Mouse (Mus musculus) embryonic stem cell, embryonic (primary cell): Measurements from ENCODE around the gene Ropn1l.

Experiments used
- CTCF ChIA-PET, 4 experiments: fragments of 300-600 bp in 2 of 4; fragments of 350-600 bp in 2 of 4; sonication (Branson Sonifier 250); formaldehyde crosslinking; loops; one replicate each; lab custom pipeline; 2022; ENCODE audit warnings: inconsistent platforms in 2 of 4; lab: Charles Lee
- POLR2A ChIA-PET, 4 experiments: fragments of 300-600 bp in 2 of 4; fragments of 350-600 bp in 2 of 4; sonication (Branson Sonifier 250); formaldehyde crosslinking; loops; one replicate each; lab custom pipeline; 2022; ENCODE audit warnings: antibody characterized with exemption in 4 of 4, inconsistent platforms in 1 of 4; lab: Charles Lee

Ropn1l gene

GRCm38 (mm10) chr15:31400974-31401373 is 52.6 kb downstream of the Ropn1l start:
- CTCF ChIA-PET = interaction anchor here in 2 of 4 experiments (0.6 to 0.9 kb wide), 2 partner anchors 80 to 119 kb away, joined by 3 to 5 read pairs; no protein-coding TSS in a partner anchor
- POLR2A ChIA-PET = interaction anchor here in 3 of 4 experiments (0.6 to 1.2 kb wide), 4 partner anchors 29 to 739 kb away, joined by 3 to 4 read pairs (median 3); partner anchors contain the start of genes Cct5 (in 1 of the 3) and Fam173b (in 1 of the 3)

GRCm38 (mm10) chr15:31398769-31399168 is 54.8 kb downstream of the Ropn1l start:
- CTCF ChIA-PET = interaction anchor here in 2 of 4 experiments (1.1 to 1.2 kb wide), 2 partner anchors 12 to 20 kb away, joined by 3 read pairs; no protein-coding TSS in a partner anchor
- POLR2A ChIA-PET = interaction anchor here in 1 of 4 experiments (0.7 to 1.6 kb wide), 3 partner anchors 9 to 46 kb away, joined by 3 to 4 read pairs (median 3); no protein-coding TSS in a partner anchor

- POLR2A ChIA-PET = interaction anchor here in 1 of 4 experiments (0.7 to 1.9 kb wide), 7 partner anchors 12 to 111 kb away, joined by 3 to 7 read pairs (median 3); no protein-coding TSS in a partner anchor
- CTCF ChIA-PET = interaction anchor here in 3 of 4 experiments (0.6 to 1.3 kb wide), 12 partner anchors 13 to 196 kb away, joined by 3 to 9 read pairs (median 4); no protein-coding TSS in a partner anchor
Measured at GRCm38 (mm10) chr15:31397379-31397778, 56.2 kb downstream of the Ropn1l start.

- ChIA-PET CTCF (interaction anchor here in 3 of 4 experiments (0.6 to 1.3 kb wide), 7 partner anchors 22 to 140 kb away, joined by 3 to 9 read pairs (median 5); partner anchors contain the start of gene Ropn1l (in 1 of the 3)), POLR2A (interaction anchor here in 1 of 4 experiments (0.9 to 1.9 kb wide), 5 partner anchors 12 to 75 kb away, joined by 3 to 7 read pairs (median 5); no protein-coding TSS in a partner anchor)
Measured at GRCm38 (mm10) chr15:31396755-31397154, 56.8 kb downstream of the Ropn1l start.

GRCm38 (mm10) chr15:31395986-31396385 is 57.6 kb downstream of the Ropn1l start:
- CTCF ChIA-PET = interaction anchor here in 1 of 4 experiments (0.7 kb wide), 1 partner anchor 58 kb away, joined by 5 read pairs; the partner anchor contains the start of gene Ropn1l

GRCm38 (mm10) chr15:31393402-31393801 is 60.1 kb downstream of the Ropn1l start:
- ChIA-PET POLR2A (no interaction called here), CTCF (no interaction called here)

More at GRCm38 (mm10) chr15:31395986-31396385, 57.6 kb downstream of the Ropn1l start:
- POLR2A ChIA-PET = interaction anchor here in 1 of 4 experiments (0.5 to 1.9 kb wide), 3 partner anchors 13 to 219 kb away, joined by 3 to 6 read pairs (median 5); no protein-coding TSS in a partner anchor

GRCm38 (mm10) chr15:31392705-31393104 is 60.8 kb downstream of the Ropn1l start:
- POLR2A ChIA-PET = interaction anchor here in 2 of 4 experiments (0.5 to 1.1 kb wide), 2 partner anchors 11 to 37 kb away, joined by 3 to 4 read pairs; no protein-coding TSS in a partner anchor
- CTCF ChIA-PET = interaction anchor here in 1 of 4 experiments (0.5 kb wide), 1 partner anchor 38 kb away, joined by 3 read pairs; no protein-coding TSS in a partner anchor

- CTCF ChIA-PET = interaction anchor here in 1 of 4 experiments (0.5 kb wide), 1 partner anchor 37 kb away, joined by 3 read pairs; no protein-coding TSS in a partner anchor
- POLR2A ChIA-PET = interaction anchor here in 1 of 4 experiments (1.1 kb wide), 1 partner anchor 10 kb away, joined by 3 read pairs; no protein-coding TSS in a partner anchor
Measured at GRCm38 (mm10) chr15:31392135-31392534, 61.4 kb downstream of the Ropn1l start.
